Mouse (Mus musculus): ENCODE results near the gene Olfr1389. TPM values are rescaled to one million over a fixed set of nuclear protein-coding genes. Genes with fewer than 3 reads are reported as not detected.
"Not testable (repeated sequence)": the region's sequence is repeated elsewhere in the genome, so short reads cannot be mapped to it uniquely, and the experiment has no call there.

Olfr1389 gene
- not detected for total RNA-seq (2021)
- long read RNA-seq, experiment 1 = 0 reads
- long read RNA-seq, experiment 2 = 0 reads

- no peak for DNase-seq (ENCODE audit: low spot score in 2 of 2)
These were observed at the start of gene Olfr1389 for GRCm38 (mm10) chr11:49422767-49423166. Gene Olfr1389 (plus strand): TSS chr11:49423067.

GRCm38 (mm10) chr11:49383133-49383532, 39.7 kb upstream of the Olfr1389 start:
- no peak for DNase-seq (ENCODE audit: low spot score in 2 of 2)

- DNase-seq (ENCODE audit: low spot score in 2 of 2) = not testable (repeated sequence)
These were observed 36.7 kb upstream of the Olfr1389 start for GRCm38 (mm10) chr11:49386118-49386517.

GRCm38 (mm10) chr11:49392707-49393106, 30.2 kb upstream of the Olfr1389 start:
- not testable (repeated sequence) for DNase-seq (ENCODE audit: low spot score in 2 of 2)

- no peak for DNase-seq (ENCODE audit: low spot score in 2 of 2)
These were observed 16.1 kb upstream of the Olfr1389 start for GRCm38 (mm10) chr11:49406784-49407183.

- peak; percentile 3 to 8 for DNase-seq (ENCODE audit: low spot score in 2 of 2)
These were observed 12.3 kb upstream of the Olfr1389 start for GRCm38 (mm10) chr11:49410540-49410939.

- no peak for DNase-seq (ENCODE audit: low spot score in 2 of 2)
These were observed 2.5 kb downstream of the Olfr1389 start for GRCm38 (mm10) chr11:49425257-49425927.

- DNase-seq (ENCODE audit: low spot score in 2 of 2) = peak in 1 of 2 experiments; percentile 4
These were observed 6.8 kb downstream of the Olfr1389 start for GRCm38 (mm10) chr11:49429641-49430040.

- no peak for DNase-seq (ENCODE audit: low spot score in 2 of 2)
These were observed 13.5 kb downstream of the Olfr1389 start, which contains the start of gene Olfr1388 for GRCm38 (mm10) chr11:49436411-49436810. Gene Olfr1388 (plus strand): TSS chr11:49436624.

GRCm38 (mm10) chr11:49455043-49455442, 32.2 kb downstream of the Olfr1389 start, which contains the start of gene Olfr1387:
Gene Olfr1387 (plus strand): TSS chr11:49455343.
- DNase-seq (ENCODE audit: low spot score in 2 of 2) = no peak

- DNase-seq (ENCODE audit: low spot score in 2 of 2) = not testable (repeated sequence)
These were observed 41.9 kb downstream of the Olfr1389 start, which contains the start of gene Olfr1386 for GRCm38 (mm10) chr11:49464746-49465145. Gene Olfr1386 (plus strand): TSS chr11:49465046.

Other genes with a start within 250 kb of the Olfr1389 start
- not detected for gene Btnl9, start 235.9 kb upstream of the Olfr1389 start, total RNA-seq (2021)
- gene Zfp62, start 219.8 kb upstream of the Olfr1389 start, total RNA-seq (2021) = 10 to 100 TPM; 68.9 to 78.9 TPM
- 10 to 100 TPM; 67.9 to 77.0 TPM for gene Mgat1, start 178.9 kb upstream of the Olfr1389 start, total RNA-seq (2021)
- gene Olfr1393, start 144.8 kb upstream of the Olfr1389 start, total RNA-seq (2021) = under 1 TPM; 0.23 to 0.37 TPM
- gene Olfr1392, start 137.8 kb upstream of the Olfr1389 start, total RNA-seq (2021) = not detected
- gene Olfr10, start 118.3 kb upstream of the Olfr1389 start, total RNA-seq (2021) = not detected
- gene Olfr1391, start 100.3 kb upstream of the Olfr1389 start, total RNA-seq (2021) = not detected
- gene Olfr1390, start 87.9 kb upstream of the Olfr1389 start, total RNA-seq (2021) = not detected
- under 1 TPM; 0.40 to 0.42 TPM for gene Olfr1388, start 13.6 kb downstream of the Olfr1389 start, total RNA-seq (2021)
- not detected for gene Olfr1387, start 32.3 kb downstream of the Olfr1389 start, total RNA-seq (2021)
- not detected for gene Olfr1386, start 42.0 kb downstream of the Olfr1389 start, total RNA-seq (2021)
- not detected for gene Olfr1385, start 66.0 kb downstream of the Olfr1389 start, total RNA-seq (2021)
- gene Olfr1384, start 83.7 kb downstream of the Olfr1389 start, total RNA-seq (2021) = not detected
- not detected for gene Olfr1383, start 96.6 kb downstream of the Olfr1389 start, total RNA-seq (2021)
- gene Olfr1382, start 105.2 kb downstream of the Olfr1389 start, total RNA-seq (2021) = not detected
- gene Olfr1381, start 120.4 kb downstream of the Olfr1389 start, total RNA-seq (2021) = not detected
- gene Olfr1380, start 133.8 kb downstream of the Olfr1389 start, total RNA-seq (2021) = not detected
- gene Flt4, start 186.2 kb downstream of the Olfr1389 start, total RNA-seq (2021) = 1 to 10 TPM; 2.2 to 2.3 TPM
- gene Scgb3a1, start 240.5 kb downstream of the Olfr1389 start, total RNA-seq (2021) = not detected

All from left cerebral cortex, adult 18-20 months (tissue).